Mouse (Mus musculus) MEL (cell line): ENCODE measurements around the gene Grm1. TPM values are rescaled to one million over a fixed set of nuclear protein-coding genes. Genes with fewer than 3 reads are reported as not detected.

Experiments used
- DNase-seq: peaks from one replicate; pipeline ENCODE4 v3.0.0; 2011; ENCODE audit warnings: low read depth, low spot score
- H3K27ac ChIP-seq: 2 replicates; pipeline ENCODE4 v1.5.1; 2012; ENCODE audit warnings: low read depth, mild to moderate bottlenecking, control low read depth, low read length, moderate library complexity; ENCODE audit not compliant: control insufficient read depth
- H3K27me3 ChIP-seq, 2 experiments: fragments of 150-350 bp in 1 of 2; sonication (generic) in 1 of 2; 2 replicates each; pipeline ENCODE4 v1.6.1; 2012; ENCODE audit warnings: low read length in 2 of 2, mild to moderate bottlenecking in 2 of 2, improper control_type of control experiment in 1 of 2, moderate library complexity in 1 of 2; ENCODE audit not compliant: insufficient read depth in 2 of 2, control insufficient read depth in 1 of 2
- H3K36me3 ChIP-seq, 2 experiments: 2 replicates each; pipeline ENCODE4 v1.6.1; 2012 to 2014; ENCODE audit warnings: low read length in 2 of 2, improper control_type of control experiment in 1 of 2, inconsistent platforms in 1 of 2, mild to moderate bottlenecking in 1 of 2; ENCODE audit not compliant: insufficient read depth in 2 of 2, control insufficient read depth in 1 of 2
- H3K4me1 ChIP-seq, 2 experiments: fragments of 150-350 bp in 1 of 2; sonication (generic) in 1 of 2; 2 replicates each; pipeline ENCODE4 v1.6.1; 2012; ENCODE audit warnings: low read length in 2 of 2, improper control_type of control experiment in 1 of 2, mild to moderate bottlenecking in 1 of 2; ENCODE audit not compliant: insufficient read depth in 2 of 2, control insufficient read depth in 1 of 2
- H3K4me3 ChIP-seq, 2 experiments: fragments of 150-350 bp in 1 of 2; sonication (generic) in 1 of 2; 2 replicates each; pipeline ENCODE4 v1.5.1; 2012; ENCODE audit warnings: low read depth in 2 of 2, low read length in 2 of 2, mild to moderate bottlenecking in 2 of 2, moderate library complexity in 2 of 2, control low read depth in 1 of 2, improper control_type of control experiment in 1 of 2; ENCODE audit not compliant: control insufficient read depth in 1 of 2, insufficient read depth in 1 of 2
- H3K79me2 ChIP-seq: 2 replicates; pipeline ENCODE4 v1.6.1; 2012; ENCODE audit warnings: mild to moderate bottlenecking, low read length, moderate library complexity; ENCODE audit not compliant: control insufficient read depth, poor library complexity, insufficient read depth
- H3K9ac ChIP-seq: 2 replicates; pipeline ENCODE4 v1.6.1; 2012; ENCODE audit warnings: low read depth, mild to moderate bottlenecking, control low read depth, low read length, moderate library complexity; ENCODE audit not compliant: control insufficient read depth, poor library complexity, severe bottlenecking
- H3K9me3 ChIP-seq: fragments of 150-350 bp; sonication (generic); replicated peaks from 2 replicates; pipeline ENCODE4 v1.6.1; 2012; ENCODE audit warnings: mild to moderate bottlenecking, low read length, improper control_type of control experiment, moderate library complexity; ENCODE audit not compliant: insufficient read depth
- BHLHE40 ChIP-seq: IDR thresholded peaks from 2 replicates; pipeline ENCODE4 v1.6.1; 2012; ENCODE audit warnings: low read depth, mild to moderate bottlenecking, inconsistent platforms, low read length, improper control_type of control experiment, borderline replicate concordance
- EP300 ChIP-seq, 2 experiments: IDR thresholded peaks; 2 replicates each; pipeline ENCODE4 v1.6.1; 2011; ENCODE audit warnings: improper control_type of control experiment in 2 of 2, low read length in 2 of 2, low read depth in 1 of 2, mild to moderate bottlenecking in 1 of 2
- ETS1 ChIP-seq: IDR thresholded peaks from 2 replicates; pipeline ENCODE4 v1.6.1; 2012; ENCODE audit warnings: low read depth, mild to moderate bottlenecking, inconsistent platforms, low read length, improper control_type of control experiment, moderate library complexity
- GABPA ChIP-seq: IDR thresholded peaks from 2 replicates; pipeline ENCODE4 v1.6.1; 2012; ENCODE audit warnings: low read depth, mild to moderate bottlenecking, inconsistent platforms, low read length, improper control_type of control experiment, moderate library complexity
- GATA1 ChIP-seq: IDR thresholded peaks from 2 replicates; pipeline ENCODE4 v1.6.1; 2011; ENCODE audit warnings: low read depth, low read length, improper control_type of control experiment
- KAT2A ChIP-seq: conservative IDR thresholded peaks from 2 replicates; pipeline ENCODE4 v1.6.1; 2012; ENCODE audit warnings: low read depth, low read length, improper control_type of control experiment, inconsistent platforms
- MEF2A ChIP-seq: IDR thresholded peaks from 2 replicates; pipeline ENCODE4 v1.6.1; 2014; ENCODE audit warnings: low read depth, mild to moderate bottlenecking, inconsistent platforms, low read length, improper control_type of control experiment; ENCODE audit not compliant: poor library complexity, insufficient replicate concordance, severe bottlenecking; ENCODE audit errors: extremely low read depth
- MXI1 ChIP-seq: IDR thresholded peaks from 2 replicates; pipeline ENCODE4 v1.6.1; 2011; ENCODE audit warnings: mild to moderate bottlenecking, low read depth, low read length, improper control_type of control experiment
- POLR2AphosphoS2 ChIP-seq: IDR thresholded peaks from 2 replicates; pipeline ENCODE4 v1.6.1; 2011; ENCODE audit warnings: low read length, improper control_type of control experiment
- POLR2AphosphoS5 ChIP-seq: IDR thresholded peaks from 2 replicates; pipeline ENCODE4 v1.6.1; 2012; ENCODE audit warnings: low read depth, borderline replicate concordance, mild to moderate bottlenecking, inconsistent platforms, low read length, moderate library complexity, mixed read lengths
- RAD21 ChIP-seq: IDR thresholded peaks from 2 replicates; pipeline ENCODE4 v1.6.1; 2011; ENCODE audit warnings: mild to moderate bottlenecking, low read depth, low read length, improper control_type of control experiment
- TAL1 ChIP-seq: IDR thresholded peaks from 2 replicates; pipeline ENCODE4 v1.6.1; 2012; ENCODE audit warnings: mild to moderate bottlenecking, inconsistent platforms, low read length, moderate library complexity, mixed read lengths
- TBP ChIP-seq: IDR thresholded peaks from 2 replicates; pipeline ENCODE4 v1.8.0; 2011; ENCODE audit warnings: low read depth, low read length, improper control_type of control experiment
- TCF12 ChIP-seq: IDR thresholded peaks from 2 replicates; pipeline ENCODE4 v1.6.1; 2014; ENCODE audit warnings: low read depth, mild to moderate bottlenecking, inconsistent platforms, low read length, improper control_type of control experiment, moderate library complexity
- UBTF ChIP-seq: IDR thresholded peaks from 2 replicates; pipeline ENCODE4 v1.6.1; 2012; ENCODE audit warnings: low read depth, mild to moderate bottlenecking, inconsistent platforms, low read length, improper control_type of control experiment, moderate library complexity, borderline replicate concordance; ENCODE audit not compliant: insufficient read depth
- USF1 ChIP-seq: IDR thresholded peaks from 2 replicates; pipeline ENCODE4 v1.6.1; 2014; ENCODE audit warnings: low read depth, mild to moderate bottlenecking, inconsistent platforms, low read length, improper control_type of control experiment, moderate library complexity
- ZC3H11A ChIP-seq: IDR thresholded peaks from 2 replicates; pipeline ENCODE4 v1.6.1; 2012; ENCODE audit warnings: low read depth, mild to moderate bottlenecking, inconsistent platforms, low read length, improper control_type of control experiment
- ZMIZ1 ChIP-seq: IDR thresholded peaks from 2 replicates; pipeline ENCODE4 v1.6.1; 2012; ENCODE audit warnings: low read depth, mild to moderate bottlenecking, inconsistent platforms, low read length, improper control_type of control experiment, moderate library complexity
- polyA plus RNA-seq, 2 experiments: library from polyadenylated mRNA; stranded (reverse) in 1 of 2; unstranded in 1 of 2; fragments of >175 nt in 1 of 2; fragments of >200 nt in 1 of 2; gene quantifications; 2 replicates each; pipeline versions ENCODE4 v1.2.1 to v1.2.4; 2012; ENCODE audit warnings: low replicate concordance in 2 of 2, low read depth in 1 of 2; ENCODE audit not compliant: insufficient read length in 2 of 2, insufficient read depth in 1 of 2, missing spikeins in 1 of 2
- total RNA-seq: library from RNA; depleted of rRNA; stranded (reverse); fragments of 300-350 nt; gene quantifications from 2 replicates; pipeline ENCODE4 v1.2.3, GENCODE M21; 2012

Grm1 gene
- total and polyA plus RNA-seq, 3 experiments, result not detected

DNA sequence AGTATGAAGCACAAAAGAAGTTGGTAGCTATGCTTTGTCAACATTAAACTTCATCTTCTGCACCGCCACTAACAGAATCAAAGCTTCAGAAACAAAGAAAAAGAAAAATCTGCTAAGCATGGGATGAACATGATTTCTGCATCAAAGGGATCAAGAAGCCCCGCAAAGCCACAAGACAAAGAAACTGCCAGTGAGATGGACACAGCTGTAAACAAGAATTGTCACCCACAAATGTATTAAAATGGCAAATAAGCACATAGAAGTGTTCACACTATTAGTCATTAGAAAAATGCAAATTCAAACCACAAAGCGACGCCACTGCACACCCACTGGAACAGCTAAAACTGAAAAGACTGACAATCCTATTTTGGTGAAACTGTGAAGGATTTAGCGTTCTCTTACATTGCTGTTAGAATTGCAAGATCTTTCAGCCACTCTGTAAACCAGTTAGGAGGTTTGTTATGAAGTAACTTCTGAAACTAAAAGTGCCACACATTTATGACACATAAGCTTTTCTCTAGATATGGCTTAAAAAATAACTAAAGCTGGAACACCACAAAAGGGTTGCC is 153.3 kb downstream of the Grm1 start:
- Histone ChIP-seq H3K27me3 (no peaks in the 10 kb centered on the region), H3K27ac (no peak overlapping the region), H3K9me3 (no peaks in the 10 kb centered on the region), H3K36me3 (no peaks in the 10 kb centered on the region), H3K9ac (no peak overlapping the region), H3K4me3 (no peak overlapping the region), H3K79me2 (no peaks in the 10 kb centered on the region), H3K4me1 (no peaks in the 10 kb centered on the region)
- DNase-seq, result no peak
- no peak for TF ChIP-seq GATA1
- TF ChIP-seq TAL1, result no peak
- TF ChIP-seq RAD21, result no peak
- no peak for TF ChIP-seq POLR2AphosphoS2
- TF ChIP-seq TBP, result no peak
- no peak for TF ChIP-seq POLR2AphosphoS5
- no peak for TF ChIP-seq ETS1
- no peak for TF ChIP-seq ZMIZ1
- no peak for TF ChIP-seq UBTF
- no peak for TF ChIP-seq MXI1
- no peak for TF ChIP-seq EP300 (IDR thresholded peaks at IDR 0.05; ENCODE audit: low read depth in 1 of 2, low read length in 2 of 2)
- no peak for TF ChIP-seq TCF12
- no peak for TF ChIP-seq KAT2A
- TF ChIP-seq ZC3H11A, result no peak
- TF ChIP-seq BHLHE40, result no peak

DNA sequence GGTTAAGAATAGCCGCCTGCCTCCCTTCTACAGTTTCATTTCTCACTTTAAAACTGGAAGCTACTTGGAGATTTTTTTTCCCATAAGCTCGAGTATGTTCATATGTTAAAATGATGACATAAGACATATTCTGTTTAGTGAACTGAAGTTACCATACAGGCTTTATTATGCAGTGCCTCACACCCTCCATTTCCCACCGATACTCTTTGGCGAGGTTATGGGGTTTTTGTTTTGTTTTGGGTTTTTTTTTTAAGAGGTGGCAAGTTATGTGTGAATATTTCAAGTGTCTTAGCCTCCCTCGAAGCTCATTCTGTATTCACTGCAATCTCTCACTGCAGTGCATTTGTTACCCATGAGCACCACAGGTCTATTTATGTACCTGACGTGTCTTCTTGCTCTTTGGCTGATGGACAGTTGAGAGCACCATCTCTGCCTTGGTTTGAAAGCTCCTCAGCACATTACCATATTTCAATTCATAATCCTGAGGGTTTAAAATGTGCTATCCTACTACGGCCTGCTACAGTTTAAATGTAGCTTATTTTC is 164.2 kb downstream of the Grm1 start:
- no peak for TF ChIP-seq RAD21
- TF ChIP-seq MEF2A, result no peak
- TF ChIP-seq TBP, result no peak
- no peak for TF ChIP-seq POLR2AphosphoS2
- no peak for TF ChIP-seq GABPA
- no peak for TF ChIP-seq USF1
- no peaks in the 10 kb centered on the region for H3K79me2 ChIP-seq
- no peaks in the 10 kb centered on the region for H3K4me1 ChIP-seq
- no peak overlapping the region for H3K27ac ChIP-seq
- no peaks in the 10 kb centered on the region for H3K27me3 ChIP-seq
- no peak overlapping the region for H3K9ac ChIP-seq
- H3K36me3 ChIP-seq, result no peaks in the 10 kb centered on the region
- no peak for DNase-seq
- no peaks in the 10 kb centered on the region for H3K9me3 ChIP-seq
- no peak overlapping the region for H3K4me3 ChIP-seq
